Mouse (Mus musculus): ENCODE data around the gene Gfm2. TPM values are rescaled to one million over a fixed set of nuclear protein-coding genes. Genes with fewer than 3 reads are reported as not detected.

Gene Gfm2
- polyA plus RNA-seq, 3 experiments from 2014 or later = 32.8 to 50.8 (median 46.4) TPM

DNA sequence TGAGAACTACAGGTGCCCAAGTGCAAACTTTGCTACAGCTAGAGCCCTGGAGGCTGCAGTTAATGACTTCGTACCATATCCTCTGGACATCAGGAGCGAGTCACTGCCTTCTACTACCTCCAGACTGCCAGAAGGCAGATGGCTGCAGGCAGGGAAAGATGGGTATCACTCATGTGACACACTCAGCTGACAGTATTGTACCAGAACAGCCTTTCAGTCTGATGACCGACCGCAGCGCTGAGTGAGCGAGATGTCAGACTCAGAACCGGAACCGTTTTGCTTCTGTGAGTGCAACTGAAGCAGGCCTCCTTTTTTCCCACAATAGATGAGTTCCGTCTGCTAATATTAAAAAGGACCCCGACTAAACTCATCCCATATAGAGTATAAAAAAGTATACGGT is 54.9 kb downstream of the Gfm2 start:
- no peak for ATAC-seq

GRCm38 (mm10) chr13:97193420-97193819 is 55.7 kb downstream of the Gfm2 start:
- ATAC-seq = no peak

DNA sequence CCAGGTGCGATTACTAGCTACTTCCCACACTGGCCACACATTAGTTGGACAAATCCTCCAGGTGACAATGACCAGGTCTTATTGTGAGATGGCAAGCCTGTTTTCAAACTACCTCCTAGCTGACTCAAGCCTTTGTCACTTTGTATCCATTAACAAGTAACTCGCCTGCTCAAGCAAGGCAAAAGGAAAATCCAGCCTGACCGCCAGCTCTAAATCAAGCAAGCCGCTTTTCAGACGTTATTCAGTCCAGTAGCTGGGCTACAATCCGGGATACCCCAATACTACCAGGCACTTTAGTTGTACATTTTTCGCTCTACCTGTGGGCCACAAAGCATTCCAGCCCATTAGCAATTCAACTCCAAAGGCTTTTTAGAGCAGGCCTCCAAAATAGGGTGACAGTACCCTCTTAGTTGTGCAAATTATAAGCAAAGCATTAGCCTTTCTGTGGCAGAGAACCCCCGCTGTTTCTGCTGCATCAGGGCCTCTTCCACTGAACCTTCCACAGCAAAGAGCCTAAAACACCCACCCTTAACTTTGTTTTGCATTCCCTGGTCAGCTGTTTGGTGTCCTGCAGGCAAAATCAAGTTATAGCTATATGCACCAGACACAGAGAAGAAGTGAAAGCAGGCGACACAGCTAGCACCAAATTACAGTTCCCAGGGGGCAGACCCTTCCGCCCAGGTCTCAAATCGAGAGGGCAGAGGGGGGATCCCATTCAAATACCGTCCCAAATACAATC is 58.6 kb downstream of the Gfm2 start:
- no peak for ATAC-seq

DNA sequence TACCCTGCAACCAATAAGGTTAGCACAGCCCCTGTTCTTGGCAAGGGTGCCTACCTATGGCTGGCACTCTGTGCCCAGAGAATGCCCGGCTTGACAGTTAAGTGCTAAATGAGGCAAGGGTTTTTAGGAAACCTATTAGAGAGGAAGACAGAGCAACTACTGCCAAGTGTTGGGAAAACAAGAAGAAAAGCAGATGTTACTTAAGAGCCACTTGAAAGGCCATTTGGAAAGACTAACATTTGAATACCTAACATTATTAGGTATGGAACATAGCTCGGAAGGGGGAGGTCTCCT is 59.1 kb downstream of the Gfm2 start:
- ATAC-seq = no peak

GRCm38 (mm10) chr13:97197932-97198562 is 60.3 kb downstream of the Gfm2 start, which contains the start of gene Hexb:
TSS of gene Hexb (minus strand) at chr13:97198357.
- peak; percentile 98 for ATAC-seq

DNA sequence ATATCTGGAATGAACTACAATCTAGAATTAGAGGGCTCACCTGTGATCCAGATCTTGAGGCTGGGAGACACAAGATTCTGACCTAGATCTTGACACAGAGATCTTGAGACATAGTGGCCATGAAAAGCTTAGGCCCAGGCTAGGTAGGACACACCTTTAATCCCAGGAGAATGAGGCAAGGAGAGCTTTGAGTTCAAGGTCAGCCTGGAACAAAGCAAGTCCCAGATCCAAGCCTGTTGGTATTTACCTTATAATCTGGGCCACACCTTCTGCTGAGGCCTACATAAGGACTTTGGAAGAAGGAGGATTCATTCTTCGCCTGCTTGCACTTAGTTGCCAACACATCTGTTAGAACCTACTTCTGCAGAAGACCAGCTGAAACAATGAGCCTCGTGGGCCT is 61.4 kb downstream of the Gfm2 start:
- no peak for ATAC-seq

DNA sequence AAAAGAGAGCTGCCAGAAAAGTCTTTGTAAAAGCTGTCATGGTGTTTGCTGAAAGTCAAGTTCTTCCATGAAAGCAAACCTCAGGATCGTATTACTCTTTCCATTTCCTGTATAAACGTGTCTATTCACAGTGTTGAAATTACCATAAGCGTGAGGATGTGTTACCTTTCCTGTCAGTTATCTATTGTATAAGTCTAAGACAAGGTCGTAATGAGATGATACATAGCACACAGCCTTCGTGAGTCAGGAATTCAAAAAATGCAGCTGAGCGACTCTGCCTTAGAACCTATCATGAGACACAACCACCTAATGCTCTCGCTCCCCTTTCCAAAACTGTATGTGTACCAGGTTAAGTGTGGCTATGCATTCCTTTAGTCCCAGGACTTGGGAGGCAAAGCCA is 63.3 kb downstream of the Gfm2 start:
- ATAC-seq = no peak

DNA sequence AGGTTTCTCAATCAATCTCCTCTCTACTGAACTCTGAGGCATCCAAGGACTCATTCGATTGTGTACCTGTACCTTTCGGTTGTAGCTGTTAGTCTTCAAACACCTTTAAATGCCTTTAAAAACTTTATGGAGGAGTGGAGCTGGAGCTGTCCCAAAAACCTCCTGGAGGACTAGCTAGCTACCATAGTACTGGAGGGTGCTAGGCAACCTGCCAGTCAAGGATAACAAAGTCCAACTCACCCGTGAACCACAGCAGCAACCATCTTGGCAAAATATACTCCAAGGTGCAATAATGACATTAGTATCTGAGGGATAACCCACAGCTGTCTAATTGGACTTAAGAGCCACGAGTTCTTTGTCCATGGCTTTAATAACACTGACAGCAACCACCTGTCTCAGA is 64.2 kb downstream of the Gfm2 start:
- no peak for ATAC-seq

DNA sequence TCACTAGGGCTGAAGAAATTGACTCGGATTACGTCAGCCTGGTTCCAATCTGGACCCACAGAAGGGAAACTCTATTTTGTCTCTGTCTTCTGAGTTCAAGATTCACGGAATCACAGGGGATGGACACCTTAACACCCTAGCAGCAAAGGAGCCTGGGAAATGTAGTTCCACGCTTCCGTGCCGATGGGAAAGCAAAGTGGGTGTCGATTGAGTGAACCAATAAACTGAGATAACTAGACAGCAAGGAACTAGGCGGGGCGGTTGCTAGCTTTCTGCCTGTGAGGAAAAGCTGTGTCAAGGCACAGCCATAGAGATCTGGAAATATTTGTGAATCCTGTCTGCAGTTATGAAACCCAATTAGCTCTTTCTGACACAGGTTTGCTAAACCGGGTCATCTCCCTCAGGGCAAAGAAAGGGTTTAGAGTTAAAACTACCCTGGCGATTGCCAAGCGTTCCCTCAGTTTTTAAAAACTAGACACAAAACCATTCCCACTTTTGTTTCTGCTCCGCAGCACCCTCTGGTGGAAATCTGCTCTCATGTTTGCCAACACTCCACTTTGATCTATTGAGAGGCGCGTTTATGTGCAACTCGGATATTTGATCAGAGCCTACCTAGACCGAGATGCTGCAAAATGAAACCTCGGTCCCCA is 67.4 kb downstream of the Gfm2 start:
- peak; percentile 66 for ATAC-seq

GRCm38 (mm10) chr13:97206046-97206445 is 68.3 kb downstream of the Gfm2 start:
- ATAC-seq = no peak

GRCm38 (mm10) chr13:97207472-97208111 is 69.9 kb downstream of the Gfm2 start:
- ATAC-seq = no peak

DNA sequence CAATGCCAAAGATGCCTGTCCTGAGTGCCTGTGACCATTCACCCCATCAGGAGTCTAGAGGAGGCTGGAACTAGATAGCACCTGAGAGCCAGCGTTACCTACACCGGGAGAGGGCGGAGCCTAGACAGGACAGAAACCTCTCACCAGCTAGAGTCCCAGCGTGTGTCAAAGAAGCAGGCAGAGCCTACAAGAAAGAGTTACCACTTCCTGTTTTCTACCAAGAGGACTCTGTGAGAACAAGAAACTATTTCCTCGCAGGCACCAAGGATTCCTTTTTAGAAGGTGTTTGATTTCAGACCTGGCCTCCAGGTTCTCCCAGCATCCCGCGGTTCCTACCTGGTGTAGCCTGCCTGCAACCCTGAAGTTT is 70.4 kb downstream of the Gfm2 start:
- peak; percentile 93 for ATAC-seq

DNA sequence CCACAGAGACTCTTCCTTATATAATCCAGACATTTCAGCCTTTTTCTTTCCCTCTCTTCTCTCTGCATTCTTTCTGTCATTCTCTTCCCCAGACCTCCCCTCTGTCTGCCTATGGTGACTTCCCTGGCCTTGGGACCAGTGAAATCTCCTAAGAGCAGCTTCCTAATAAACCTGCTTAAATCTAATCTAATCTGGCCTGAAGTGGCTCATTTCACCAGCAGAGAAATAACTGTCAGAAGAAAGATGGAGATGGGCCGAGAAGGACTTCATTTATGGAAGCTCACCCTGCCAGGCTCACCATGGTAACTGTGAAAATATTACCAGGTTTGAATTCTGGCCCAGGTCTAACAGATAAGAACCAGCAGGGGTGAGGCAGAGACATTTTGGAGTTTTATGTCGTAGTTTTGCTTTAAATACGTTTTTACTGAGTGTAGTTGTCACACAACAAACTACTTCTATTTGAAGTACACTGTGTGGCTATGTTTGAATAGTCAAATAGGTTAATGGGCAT is 70.8 kb downstream of the Gfm2 start:
- peak; percentile 13 for ATAC-seq

- no peak for ATAC-seq
These were observed 77.0 kb downstream of the Gfm2 start for GRCm38 (mm10) chr13:97214583-97215268.

- ATAC-seq = no peak
These were observed 77.8 kb downstream of the Gfm2 start for GRCm38 (mm10) chr13:97215563-97215962.

GRCm38 (mm10) chr13:97216196-97216595 is 78.5 kb downstream of the Gfm2 start:
- ATAC-seq = no peak

- ATAC-seq = no peak
These were observed 82.3 kb downstream of the Gfm2 start for GRCm38 (mm10) chr13:97220022-97220421.

- no peak for ATAC-seq
These were observed 86.1 kb downstream of the Gfm2 start for GRCm38 (mm10) chr13:97223856-97224255.

DNA sequence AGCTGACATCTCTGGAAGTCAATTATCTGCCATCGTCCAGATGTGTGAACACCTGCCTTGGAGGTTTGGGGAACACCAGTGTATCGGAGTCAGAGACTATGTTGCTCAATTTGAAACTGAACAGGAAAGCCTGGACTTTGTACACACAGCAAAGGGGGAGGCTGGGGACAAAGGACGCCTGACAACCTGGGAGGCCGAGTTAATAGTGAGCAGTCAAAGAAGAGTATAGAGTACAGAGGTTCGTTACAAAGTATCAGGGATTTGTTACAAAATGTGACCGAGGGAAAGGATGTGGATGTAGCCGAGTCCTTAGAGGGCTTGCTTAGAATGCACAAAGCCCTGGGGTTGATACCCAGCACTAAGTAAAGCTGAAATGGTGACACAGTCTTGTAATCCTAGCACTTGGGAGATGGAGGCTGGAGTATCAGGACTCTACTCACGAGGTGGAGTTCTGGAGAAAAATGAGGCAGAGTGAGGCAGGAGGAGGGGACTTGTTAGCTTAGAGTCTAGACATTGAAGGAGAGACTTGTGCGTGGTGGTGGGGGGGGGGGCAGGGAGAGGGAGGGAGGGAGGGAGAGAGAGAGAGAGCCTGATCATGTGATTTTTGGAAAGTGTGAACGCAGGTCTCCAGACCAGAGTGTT is 86.7 kb downstream of the Gfm2 start:
- ATAC-seq = no peak

DNA sequence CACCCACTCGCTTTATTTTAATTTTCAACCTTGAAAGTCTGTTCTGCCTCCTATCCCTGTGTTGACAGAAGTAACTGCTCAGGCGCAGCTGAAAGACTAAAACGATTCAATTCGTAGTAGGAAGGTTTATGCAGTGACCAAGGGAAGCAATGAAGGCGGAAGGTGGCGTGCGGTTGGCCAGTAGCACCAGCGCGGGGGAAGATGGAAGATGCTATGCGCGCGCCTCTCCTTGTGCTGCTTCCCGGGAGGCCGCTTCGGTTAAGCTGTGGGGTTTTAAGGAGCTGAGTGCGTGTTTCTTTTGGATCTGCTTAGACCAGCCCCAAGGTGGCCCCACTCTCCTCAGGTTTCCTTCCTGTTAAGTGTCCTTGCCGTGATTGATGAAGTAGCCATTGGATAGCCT is 87.4 kb downstream of the Gfm2 start:
- ATAC-seq = no peak

- ATAC-seq = no peak
These were observed 90.1 kb downstream of the Gfm2 start for GRCm38 (mm10) chr13:97227795-97228194.

DNA sequence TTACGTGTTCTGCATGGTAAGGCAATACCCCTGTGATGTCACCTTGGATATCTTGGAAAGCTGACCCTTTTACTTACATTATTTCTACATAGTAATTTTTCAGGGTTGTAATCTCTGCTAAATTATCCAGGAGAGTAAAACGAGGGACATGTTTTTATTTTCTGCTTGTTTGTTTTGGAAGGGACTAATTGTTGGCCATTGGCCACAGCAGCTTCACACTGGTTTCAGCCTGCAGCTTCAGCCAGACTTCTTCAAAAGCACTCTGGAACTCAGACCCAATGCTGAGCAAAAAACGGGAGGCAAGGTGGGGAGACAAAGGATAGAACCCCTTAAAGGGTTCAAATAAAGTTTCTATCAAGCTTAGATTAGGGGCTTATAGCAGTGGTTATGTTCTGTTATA is 92.4 kb downstream of the Gfm2 start:
- ATAC-seq = no peak
